Mouse (Mus musculus): ENCODE results near the gene R3hdml. TPM values are rescaled to one million over a fixed set of nuclear protein-coding genes. Genes with fewer than 3 reads are reported as not detected.

The R3hdml gene
- polyA plus RNA-seq, 1 experiment from 2014 or later = not detected

GRCm38 (mm10) chr2:163525761-163526243 is 33.7 kb downstream of the R3hdml start:
- 84% methylated on average over 7 of the region's 7 CpGs for WGBS

DNA sequence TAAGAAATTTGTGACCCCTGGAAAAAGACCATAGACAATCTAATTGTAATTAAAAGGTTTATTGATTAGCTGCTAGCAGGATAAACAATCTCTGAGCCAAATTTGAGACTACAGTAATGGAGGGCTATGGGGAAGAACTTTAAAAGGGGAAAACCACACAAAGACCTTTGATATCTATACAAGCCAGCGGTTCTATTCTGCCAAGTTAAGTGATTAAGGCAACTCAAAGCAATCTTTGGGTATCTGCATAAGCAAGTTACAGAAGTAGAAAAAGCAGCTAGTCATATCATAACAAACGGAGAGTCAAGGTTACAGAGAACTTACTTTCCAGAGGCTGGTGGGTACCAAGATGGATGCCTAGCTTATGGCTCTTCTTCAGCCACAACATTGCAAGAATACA is 35.4 kb downstream of the R3hdml start:
- Histone ChIP-seq H3K27ac (no peak overlapping the region), H3K4me3 (no peak overlapping the region), H3K36me3 (no peaks in the 10 kb centered on the region), H3K9me3 (no peaks in the 10 kb centered on the region), H3K4me1 (replicated peaks) (no peaks in the 10 kb centered on the region), H3K9ac (no peak overlapping the region), H3K27me3 (peaks cover 5% of the 10 kb centered on the region; the same call in 1 of the 2 replicates), H3K4me2 (no peak overlapping the region)
- no peak for ATAC-seq (ENCODE audit: low FRiP score)
- WGBS = 89% methylated on average over 2 of the region's 2 CpGs

More at GRCm38 (mm10) chr2:163525761-163526243, 33.7 kb downstream of the R3hdml start:
- peaks cover 4% of the 10 kb centered on the region; the same call in 1 of the 2 replicates for H3K27me3 ChIP-seq
- H3K36me3 ChIP-seq = no peaks in the 10 kb centered on the region
- H3K4me1 ChIP-seq (replicated peaks) = no peaks in the 10 kb centered on the region
- H3K9me3 ChIP-seq = no peaks in the 10 kb centered on the region
- H3K4me2 ChIP-seq = no peak overlapping the region
- no peak overlapping the region for H3K9ac ChIP-seq
- no peak overlapping the region for H3K27ac ChIP-seq
- H3K4me3 ChIP-seq = no peak overlapping the region
- no peak for ATAC-seq (ENCODE audit: low FRiP score)

- no peak overlapping the region for H3K9ac ChIP-seq
- peaks cover 5% of the 10 kb centered on the region; the same call in 1 of the 2 replicates for H3K27me3 ChIP-seq
- H3K4me2 ChIP-seq = no peak overlapping the region
- no peak for ATAC-seq (ENCODE audit: low FRiP score)
- peaks cover 4% of the 10 kb centered on the region for H3K4me1 ChIP-seq (replicated peaks)
- WGBS = 72% methylated on average over 8 of the region's 8 CpGs
- H3K36me3 ChIP-seq = no peaks in the 10 kb centered on the region
- H3K9me3 ChIP-seq = no peaks in the 10 kb centered on the region
- no peak overlapping the region for H3K27ac ChIP-seq
- H3K4me3 ChIP-seq = no peak overlapping the region
These were observed 38.3 kb downstream of the R3hdml start for GRCm38 (mm10) chr2:163530418-163530817.

DNA sequence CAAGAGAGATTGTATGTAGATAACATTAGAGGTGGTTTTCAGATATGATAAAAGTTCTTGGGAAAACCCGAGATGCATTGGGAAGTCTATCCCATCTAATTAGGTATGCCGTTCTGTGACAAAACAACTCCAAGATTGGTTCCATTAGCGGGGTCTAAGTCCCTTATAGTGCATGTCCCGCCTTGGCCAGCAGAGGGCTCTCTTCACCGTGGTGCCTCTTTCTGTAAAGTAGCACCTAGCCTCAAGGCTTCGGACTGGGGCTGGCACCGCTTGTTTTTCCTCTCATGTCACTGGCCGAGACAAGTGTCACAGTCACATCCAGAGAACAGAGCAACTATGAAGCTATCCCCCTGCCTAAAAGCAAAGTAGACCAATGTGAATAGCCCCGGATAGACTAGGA is 39.8 kb downstream of the R3hdml start:
- Histone ChIP-seq H3K9me3 (no peaks in the 10 kb centered on the region), H3K4me3 (no peak overlapping the region), H3K36me3 (no peaks in the 10 kb centered on the region), H3K27me3 (peaks cover 10% of the 10 kb centered on the region), H3K4me2 (no peak overlapping the region), H3K4me1 (replicated peaks) (peaks cover 4% of the 10 kb centered on the region), H3K9ac (no peak overlapping the region), H3K27ac (no peak overlapping the region)
- ATAC-seq (ENCODE audit: low FRiP score) = no peak
- 11% methylated on average over 9 of the region's 9 CpGs for WGBS

DNA sequence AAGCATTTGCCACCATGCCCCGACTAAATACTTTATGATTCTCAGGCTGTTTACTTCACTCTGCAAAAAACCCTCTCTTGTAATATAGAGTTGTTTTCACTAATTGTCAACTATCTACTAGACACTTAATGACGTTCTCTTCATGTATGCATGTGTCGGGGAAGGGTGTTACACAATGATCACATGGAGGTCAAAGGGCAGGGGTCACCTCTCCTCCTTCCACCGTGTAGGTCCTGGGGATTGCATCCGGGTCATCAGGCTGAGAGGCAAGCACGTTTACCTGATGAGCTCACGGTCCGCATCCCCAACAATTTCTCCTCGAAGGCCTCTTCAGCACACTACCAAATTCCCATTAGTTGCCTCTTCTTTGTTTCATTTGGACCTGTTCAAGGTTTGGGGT is 41.1 kb downstream of the R3hdml start:
- Histone ChIP-seq H3K36me3 (no peaks in the 10 kb centered on the region), H3K4me3 (no peak overlapping the region), H3K27me3 (peaks cover 10% of the 10 kb centered on the region), H3K4me2 (no peak overlapping the region), H3K4me1 (replicated peaks) (peaks cover 4% of the 10 kb centered on the region), H3K9me3 (no peaks in the 10 kb centered on the region), H3K27ac (no peak overlapping the region), H3K9ac (no peak overlapping the region)
- 91% methylated on average over 9 of the region's 9 CpGs for WGBS
- no peak for ATAC-seq (ENCODE audit: low FRiP score)

GRCm38 (mm10) chr2:163534958-163535524 is 42.9 kb downstream of the R3hdml start:
- Histone ChIP-seq H3K4me1 (replicated peaks) (peaks cover 4% of the 10 kb centered on the region), H3K27me3 (peaks cover 10% of the 10 kb centered on the region), H3K9me3 (no peaks in the 10 kb centered on the region), H3K4me3 (peak overlapping the region; percentile 27), H3K9ac (peak overlapping the region; percentile 63), H3K27ac (no peak overlapping the region), H3K4me2 (peak overlapping the region; percentile 55), H3K36me3 (no peaks in the 10 kb centered on the region)
- WGBS = 12% methylated on average over 22 of the region's 22 CpGs
- ATAC-seq (ENCODE audit: low FRiP score) = peak; percentile 67

DNA sequence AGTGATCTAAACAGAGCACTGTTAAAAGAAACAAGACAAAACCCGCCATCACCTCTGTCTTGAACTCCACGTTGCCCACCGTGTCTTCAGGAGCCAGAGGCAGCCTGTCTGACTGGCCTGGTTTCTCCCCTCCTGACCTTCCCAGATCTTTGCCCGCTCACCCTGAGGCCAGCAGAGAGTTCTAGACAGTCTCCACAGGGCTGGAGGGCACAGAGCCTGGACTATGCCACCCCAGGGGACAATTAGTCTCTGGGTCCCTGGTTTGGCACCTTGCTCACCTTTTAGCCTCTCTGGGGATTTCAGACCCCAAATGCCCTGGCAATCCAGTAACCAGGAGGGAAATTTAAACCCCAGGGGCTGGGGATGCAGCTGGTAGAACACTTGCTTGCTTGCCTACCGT is 45.3 kb downstream of the R3hdml start:
- no peak overlapping the region for H3K27ac ChIP-seq
- 79% methylated on average over 5 of the region's 5 CpGs for WGBS
- no peak overlapping the region for H3K4me3 ChIP-seq
- H3K27me3 ChIP-seq = peaks cover 5% of the 10 kb centered on the region; the same call in 1 of the 2 replicates
- H3K4me1 ChIP-seq (replicated peaks) = peaks cover 4% of the 10 kb centered on the region
- H3K9ac ChIP-seq = no peak overlapping the region
- H3K36me3 ChIP-seq = no peaks in the 10 kb centered on the region
- no peak overlapping the region for H3K4me2 ChIP-seq
- H3K9me3 ChIP-seq = no peaks in the 10 kb centered on the region
- ATAC-seq (ENCODE audit: low FRiP score) = no peak

DNA sequence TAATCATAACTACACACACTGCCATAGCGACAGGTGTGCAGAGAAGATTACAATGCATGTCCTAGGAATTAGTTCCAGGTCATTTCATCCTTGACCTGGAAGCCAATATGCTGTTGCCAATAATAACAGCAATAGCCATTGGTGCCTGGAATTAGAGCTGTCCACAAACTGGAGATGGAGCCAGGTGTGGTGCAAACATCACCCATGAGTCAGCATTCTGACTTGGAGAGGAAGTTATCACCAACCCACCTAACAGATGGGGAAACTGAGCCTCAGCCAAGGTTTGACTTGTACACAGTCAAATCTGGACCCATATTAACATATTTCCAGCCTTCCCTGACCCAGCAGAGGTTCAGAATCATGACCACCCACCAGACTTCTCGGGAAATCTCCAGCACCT is 46.3 kb downstream of the R3hdml start:
- Histone ChIP-seq H3K9me3 (no peaks in the 10 kb centered on the region), H3K9ac (no peak overlapping the region), H3K4me3 (no peak overlapping the region), H3K27ac (no peak overlapping the region), H3K4me1 (replicated peaks) (peaks cover 4% of the 10 kb centered on the region), H3K4me2 (no peak overlapping the region), H3K27me3 (peaks cover 5% of the 10 kb centered on the region; the same call in 1 of the 2 replicates), H3K36me3 (no peaks in the 10 kb centered on the region)
- ATAC-seq (ENCODE audit: low FRiP score) = no peak
- 86% methylated on average over 2 of the region's 2 CpGs for WGBS

DNA sequence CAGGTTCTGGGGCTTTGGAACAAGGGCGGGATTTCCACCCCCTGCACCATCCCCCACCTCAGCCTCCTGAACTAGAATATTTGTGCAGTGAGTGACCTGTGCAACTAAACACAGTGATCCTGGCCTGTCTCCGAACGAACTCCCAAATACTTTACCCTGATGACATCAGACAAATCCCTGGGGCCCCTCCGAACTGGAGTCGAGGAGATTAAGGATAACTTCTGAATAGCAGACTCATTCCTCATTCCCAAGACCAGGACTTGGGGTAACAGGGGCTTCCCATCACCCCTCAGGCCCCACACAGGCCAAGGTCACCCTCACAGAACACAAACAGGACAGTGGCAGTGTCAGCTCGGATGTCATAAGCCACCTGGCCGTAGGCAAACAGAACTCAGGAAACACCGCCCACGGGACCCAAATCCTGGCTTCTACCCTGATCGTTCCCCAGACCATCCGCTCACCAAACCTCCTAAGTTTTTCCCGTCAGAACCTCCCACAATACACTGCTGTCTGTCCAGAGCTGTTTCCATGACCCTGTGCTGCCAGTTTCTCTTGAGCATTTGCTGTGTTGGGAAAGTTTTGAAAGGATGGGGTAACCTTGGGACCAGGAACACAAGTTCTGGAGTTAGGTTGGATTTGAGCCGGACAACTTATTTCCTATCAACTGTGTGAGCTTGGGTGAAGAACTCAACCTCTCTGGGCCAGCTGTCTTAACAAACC is 47.4 kb downstream of the R3hdml start:
- 79% methylated on average over 13 of the region's 13 CpGs for WGBS
- no peak for ATAC-seq (ENCODE audit: low FRiP score)
- H3K4me1 ChIP-seq (replicated peaks) = peaks cover 4% of the 10 kb centered on the region

GRCm38 (mm10) chr2:163540231-163541117 is 48.4 kb downstream of the R3hdml start:
- Histone ChIP-seq H3K9ac (no peak overlapping the region; the same call in 1 of the 2 replicates), H3K4me2 (no peak overlapping the region), H3K4me1 (replicated peaks) (no peaks in the 10 kb centered on the region), H3K27me3 (peaks cover 5% of the 10 kb centered on the region; the same call in 1 of the 2 replicates), H3K36me3 (no peaks in the 10 kb centered on the region), H3K9me3 (no peaks in the 10 kb centered on the region), H3K4me3 (no peak overlapping the region), H3K27ac (no peak overlapping the region)
- 86% methylated on average over 9 of the region's 9 CpGs for WGBS
- ATAC-seq (ENCODE audit: low FRiP score) = no peak

More for the DNA sequence above, 47.4 kb downstream of the R3hdml start:
- H3K4me3 ChIP-seq = no peak overlapping the region
- peaks cover 5% of the 10 kb centered on the region; the same call in 1 of the 2 replicates for H3K27me3 ChIP-seq
- H3K27ac ChIP-seq = no peak overlapping the region
- no peak overlapping the region for H3K9ac ChIP-seq
- no peaks in the 10 kb centered on the region for H3K36me3 ChIP-seq
- no peaks in the 10 kb centered on the region for H3K9me3 ChIP-seq
- no peak overlapping the region for H3K4me2 ChIP-seq

DNA sequence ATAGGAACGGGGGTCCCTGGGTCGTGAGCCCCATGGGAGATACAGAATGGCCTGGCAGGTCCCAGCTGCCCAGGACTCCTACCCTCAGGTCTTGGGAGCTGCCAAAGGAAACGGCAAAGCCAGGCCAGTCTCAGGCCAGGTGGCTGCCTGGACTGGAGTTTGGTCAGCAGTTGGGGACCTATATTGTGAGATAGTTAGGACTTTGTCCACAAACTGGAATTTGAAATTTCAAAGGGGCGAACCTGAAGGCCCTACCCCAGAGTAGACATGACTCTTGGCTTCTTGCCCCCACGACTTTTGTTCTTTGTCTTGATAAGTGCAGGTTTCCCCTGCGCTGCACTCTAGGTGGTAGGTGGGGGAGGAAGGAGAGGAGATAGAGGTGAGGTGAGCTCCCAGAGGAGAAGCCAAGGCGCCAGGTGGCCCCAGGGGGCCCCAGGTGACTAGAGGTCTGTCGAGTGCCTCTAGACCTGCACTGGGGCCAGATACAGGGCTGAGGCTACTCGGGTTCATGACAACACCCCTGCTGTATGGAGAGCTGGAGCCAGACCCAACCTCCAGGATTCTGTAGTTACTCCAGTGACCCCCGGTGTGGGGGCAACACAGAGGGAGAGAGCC is 49.6 kb downstream of the R3hdml start:
- Histone ChIP-seq H3K27ac (no peak overlapping the region), H3K9me3 (no peaks in the 10 kb centered on the region), H3K4me2 (no peak overlapping the region), H3K4me1 (replicated peaks) (no peaks in the 10 kb centered on the region), H3K36me3 (no peaks in the 10 kb centered on the region), H3K9ac (no peak overlapping the region), H3K27me3 (no peaks in the 10 kb centered on the region), H3K4me3 (no peak overlapping the region)
- WGBS = 86% methylated on average over 10 of the region's 10 CpGs
- no peak for ATAC-seq (ENCODE audit: low FRiP score)

DNA sequence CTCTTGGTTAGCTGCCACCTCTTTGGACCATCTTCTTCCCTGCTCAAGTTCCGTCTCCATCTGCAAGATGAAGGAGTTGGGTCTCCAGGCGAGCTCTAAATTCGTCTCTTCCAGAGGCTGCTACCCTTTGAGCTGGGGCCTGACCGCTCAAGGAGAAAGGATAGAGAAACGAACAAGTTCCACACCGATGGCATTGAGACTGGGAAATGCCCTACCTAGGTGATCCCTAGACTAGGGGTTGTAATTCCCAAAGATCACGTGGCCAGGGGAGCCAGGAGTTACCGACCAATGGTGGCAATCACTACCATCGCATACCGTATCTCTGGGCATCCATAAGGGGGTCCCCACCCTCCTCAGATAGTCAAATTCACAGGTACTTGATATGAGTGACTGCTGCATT is 50.6 kb downstream of the R3hdml start:
- Histone ChIP-seq H3K9ac (no peak overlapping the region), H3K27me3 (no peaks in the 10 kb centered on the region), H3K36me3 (no peaks in the 10 kb centered on the region), H3K4me2 (no peak overlapping the region), H3K4me1 (replicated peaks) (no peaks in the 10 kb centered on the region), H3K9me3 (no peaks in the 10 kb centered on the region), H3K4me3 (no peak overlapping the region), H3K27ac (no peak overlapping the region)
- WGBS = 91% methylated on average over 10 of the region's 10 CpGs
- no peak for ATAC-seq (ENCODE audit: low FRiP score)
